ENCODE assay signal across 9 mouse cellular contexts in the genomic region with DNA sequence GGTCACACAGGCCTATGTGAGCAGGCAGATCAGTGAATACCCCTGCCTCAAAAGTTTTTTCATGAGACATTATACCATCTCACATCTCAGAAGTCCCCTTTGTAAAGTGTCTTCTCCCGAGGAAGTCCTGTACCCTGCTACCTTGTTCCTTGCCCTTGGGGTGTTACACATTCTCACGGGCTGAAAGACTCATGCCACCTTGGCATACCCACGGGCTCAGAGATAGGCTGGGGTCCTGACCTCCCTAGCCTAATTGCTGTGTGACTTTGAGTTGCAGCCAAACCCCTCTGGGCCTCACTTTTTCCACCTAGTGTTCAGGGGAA. TPM values are rescaled to one million over a fixed set of nuclear protein-coding genes. Genes with fewer than 3 reads are reported as not detected.
A peak's percentile ranks its signal among the peaks of the same experiment; 100 is the strongest.
DNase-seq lines count a peak whose midpoint lies in the region; ATAC-seq lines count a peak whose summit lies in the region.
"Had no signal": no experiment of that assay in that cellular context is flagged by ENCODE, and none has a peak within 500 bp of the region (broad histone marks: within the 10 kb centered on the region; RNA-seq: fewer than 3 reads in every experiment).

No protein-coding gene starts in this region.

- no peaks in the 10 kb centered on the region for H3K36me3 ChIP-seq in kidney, embryonic 14.5 days (ENCODE audit: control insufficient read depth, insufficient read depth, low read length)
- H3K36me3 ChIP-seq in hindbrain, embryonic 14.5 days (replicated peaks; ENCODE audit: control insufficient read depth, insufficient read depth): no peaks in the 10 kb centered on the region
- H3K36me3 ChIP-seq in midbrain, embryonic 13.5 days: no peaks in the 10 kb centered on the region

- 34% methylated on average over 3 of the region's 3 CpGs for whole genome bisulfite sequencing in kidney, embryonic 14.5 days
- WGBS in hindbrain, embryonic 14.5 days: 36% methylated on average over 3 of the region's 3 CpGs
- WGBS in midbrain, embryonic 13.5 days: 33% methylated on average over 3 of the region's 3 CpGs

- no peak for ATAC-seq in kidney, embryonic 14.5 days (ENCODE audit: low FRiP score, low TSS enrichment)
- no peak for ATAC-seq in hindbrain, embryonic 14.5 days (ENCODE audit: low FRiP score)
- peak; percentile 59 for ATAC-seq in midbrain, embryonic 13.5 days
- ATAC-seq in erythroid progenitor cell, adult 5-6 weeks (replicated peaks; ENCODE audit: low FRiP score, poor library complexity, severe bottlenecking): no peak

- peak overlapping the region; percentile 97 for H3K4me2 ChIP-seq in kidney, embryonic 14.5 days (replicated peaks; ENCODE audit: low read depth, low read length)
- H3K4me2 ChIP-seq in hindbrain, embryonic 14.5 days (replicated peaks): peak overlapping the region; percentile 85
- H3K4me2 ChIP-seq in midbrain, embryonic 13.5 days (replicated peaks): peak overlapping the region; percentile 83

- H3K4me1 ChIP-seq in kidney, embryonic 14.5 days (ENCODE audit: control insufficient read depth, insufficient read depth, low read length): no peaks in the 10 kb centered on the region
- peaks cover 3% of the 10 kb centered on the region; the same call in 1 of the 2 replicates for H3K4me1 ChIP-seq in brown adipose tissue, adult 24 weeks (ENCODE audit: control insufficient read depth, insufficient read depth, insufficient read length, low read length)
- peaks cover 7% of the 10 kb centered on the region for H3K4me1 ChIP-seq in hindbrain, embryonic 14.5 days (replicated peaks; ENCODE audit: control insufficient read depth, insufficient read depth, low read length)
- peaks cover 8% of the 10 kb centered on the region; the same call in 1 of the 2 replicates for H3K4me1 ChIP-seq in midbrain, embryonic 13.5 days (replicated peaks)

- no peaks in the 10 kb centered on the region for H3K27me3 ChIP-seq in kidney, embryonic 14.5 days (ENCODE audit: control insufficient read depth, insufficient read depth, low read length)
- no peaks in the 10 kb centered on the region for H3K27me3 ChIP-seq in hindbrain, embryonic 14.5 days (ENCODE audit: control insufficient read depth, insufficient read depth, low read length)
- H3K27me3 ChIP-seq in midbrain, embryonic 13.5 days: peaks cover 29% of the 10 kb centered on the region; the same call in 1 of the 2 replicates
- H3K27me3 ChIP-seq: Patski had no signal

- no peak for DNase-seq in kidney, postnatal 10 days
- no peak for DNase-seq in hindbrain, embryonic 14.5 days (ENCODE audit: low spot score)
- DNase-seq in layer of hippocampus, postnatal 10 days (ENCODE audit: low spot score in 2 of 2): no peak
- DNase-seq in left cerebral cortex, adult 9 months (ENCODE audit: low spot score in 2 of 2): no peak

- H3K9ac ChIP-seq in kidney, embryonic 14.5 days (ENCODE audit: low read depth, low read length): peak overlapping the region; percentile 76
- H3K9ac ChIP-seq in hindbrain, embryonic 14.5 days: peak overlapping the region; percentile 89
- peak overlapping the region; percentile 87 for H3K9ac ChIP-seq in midbrain, embryonic 13.5 days (replicated peaks)

- no peak overlapping the region for H3K27ac ChIP-seq in kidney, embryonic 14.5 days (ENCODE audit: low read depth, low read length)
- peak overlapping the region; percentile 25 for H3K27ac ChIP-seq in brown adipose tissue, adult 24 weeks (replicated peaks; ENCODE audit: low read depth, low read length)
- peak overlapping the region; percentile 62; the same call in 1 of the 2 replicates for H3K27ac ChIP-seq in hindbrain, embryonic 14.5 days
- no peak overlapping the region for H3K27ac ChIP-seq in midbrain, embryonic 13.5 days

- peak overlapping the region; percentile 60 for H3K4me3 ChIP-seq in kidney, embryonic 14.5 days (ENCODE audit: low read length)
- H3K4me3 ChIP-seq in brown adipose tissue, adult 24 weeks (ENCODE audit: insufficient read depth, low read depth, low read length): peak overlapping the region; percentile 47
- peak overlapping the region; percentile 67 for H3K4me3 ChIP-seq in hindbrain, embryonic 14.5 days (replicated peaks; ENCODE audit: low read length)
- H3K4me3 ChIP-seq in midbrain, embryonic 13.5 days (replicated peaks): peak overlapping the region; percentile 64

- H3K9me3 ChIP-seq in kidney, embryonic 14.5 days (ENCODE audit: control insufficient read depth, low read length): no peaks in the 10 kb centered on the region
- no peaks in the 10 kb centered on the region for H3K9me3 ChIP-seq in hindbrain, embryonic 14.5 days (ENCODE audit: control insufficient read depth, low read length)
- H3K9me3 ChIP-seq in midbrain, embryonic 13.5 days: no peaks in the 10 kb centered on the region

RNA-seq across cellular contexts. Expression of a gene that starts 0.5 kb away (rescaled TPM):
- polyA plus RNA-seq in kidney, embryonic 14.5 days (2014; fragmentation: Nextera tagmentation; extraction: Ambion mirVana): 4.5 and 5.0 TPM in 2 replicates
- polyA plus RNA-seq in brown adipose tissue, adult 24 weeks (2012; ENCODE audit: insufficient read depth, insufficient read length, missing spikeins): 20.8 and 136 TPM in 2 replicates
- polyA plus RNA-seq in hindbrain, embryonic 14.5 days (2014; fragmentation: Nextera tagmentation; extraction: Ambion mirVana): 5.0 and 5.1 TPM in 2 replicates
- polyA plus RNA-seq in midbrain, embryonic 13.5 days (2015; fragmentation: Nextera tagmentation; extraction: Ambion mirVana): 2.8 and 3.1 TPM in 2 replicates
- total RNA-seq in erythroid progenitor cell, adult 5-6 weeks (2015; ENCODE audit: low replicate concordance): 2.9 and 5.0 TPM in 2 replicates
- 1.0 and 9.4 TPM in 2 replicates for total RNA-seq in erythroid progenitor cell, adult 5-6 weeks (2017; ENCODE audit: low replicate concordance)
- 10 to 100 TPM; 28.4 to 33.9 TPM for total RNA-seq in layer of hippocampus, postnatal 10 days (2021)

RNA-seq across cellular contexts. Expression of a gene that starts 29.5 kb away (rescaled TPM):
- 5.0 and 5.7 TPM in 2 replicates for polyA plus RNA-seq in kidney, embryonic 14.5 days (2014; fragmentation: Nextera tagmentation; extraction: Ambion mirVana)
- 1.7 and 3.7 TPM in 2 replicates for polyA plus RNA-seq in brown adipose tissue, adult 24 weeks (2012; ENCODE audit: insufficient read depth, insufficient read length, missing spikeins)
- polyA plus RNA-seq in hindbrain, embryonic 14.5 days (2014; fragmentation: Nextera tagmentation; extraction: Ambion mirVana): 1.6 and 2.5 TPM in 2 replicates
- polyA plus RNA-seq in midbrain, embryonic 13.5 days (2015; fragmentation: Nextera tagmentation; extraction: Ambion mirVana): 1.7 and 2.4 TPM in 2 replicates
- total RNA-seq in erythroid progenitor cell, adult 5-6 weeks (2015; ENCODE audit: low replicate concordance): not detected in 2 replicates
- total RNA-seq in erythroid progenitor cell, adult 5-6 weeks (2017; ENCODE audit: low replicate concordance): not detected in 2 replicates
- total RNA-seq in layer of hippocampus, postnatal 10 days (2021): 10 to 100 TPM; 33.3 to 35.3 TPM

RNA-seq across cellular contexts. Expression of a gene that starts 30.5 kb away (rescaled TPM):
- polyA plus RNA-seq in kidney, embryonic 14.5 days (2014; fragmentation: Nextera tagmentation; extraction: Ambion mirVana): 71.8 and 76.5 TPM in 2 replicates
- polyA plus RNA-seq in brown adipose tissue, adult 24 weeks (2012; ENCODE audit: insufficient read depth, insufficient read length, missing spikeins): 34.8 and 38.0 TPM in 2 replicates
- polyA plus RNA-seq in hindbrain, embryonic 14.5 days (2014; fragmentation: Nextera tagmentation; extraction: Ambion mirVana): 65.4 and 66.3 TPM in 2 replicates
- polyA plus RNA-seq in midbrain, embryonic 13.5 days (2015; fragmentation: Nextera tagmentation; extraction: Ambion mirVana): 79.1 and 82.8 TPM in 2 replicates
- total RNA-seq in erythroid progenitor cell, adult 5-6 weeks (2015; ENCODE audit: low replicate concordance): 1.4 TPM in 1 of 2 replicates, not detected in the other
- total RNA-seq in erythroid progenitor cell, adult 5-6 weeks (2017; ENCODE audit: low replicate concordance): 5.8 and 11.4 TPM in 2 replicates
- total RNA-seq in layer of hippocampus, postnatal 10 days (2021): 10 to 100 TPM; 41.1 to 43.3 TPM

RNA-seq across cellular contexts. Expression of a gene that starts 39.5 kb away (rescaled TPM):
- 25.8 and 28.2 TPM in 2 replicates for polyA plus RNA-seq in kidney, embryonic 14.5 days (2014; fragmentation: Nextera tagmentation; extraction: Ambion mirVana)
- 0.91 TPM in 1 of 2 replicates, not detected in the other for polyA plus RNA-seq in brown adipose tissue, adult 24 weeks (2012; ENCODE audit: insufficient read depth, insufficient read length, missing spikeins)
- polyA plus RNA-seq in hindbrain, embryonic 14.5 days (2014; fragmentation: Nextera tagmentation; extraction: Ambion mirVana): 0.23 and 0.37 TPM in 2 replicates
- polyA plus RNA-seq in midbrain, embryonic 13.5 days (2015; fragmentation: Nextera tagmentation; extraction: Ambion mirVana): 0.26 and 0.46 TPM in 2 replicates
- not detected in 2 replicates for total RNA-seq in erythroid progenitor cell, adult 5-6 weeks (2015; ENCODE audit: low replicate concordance)
- total RNA-seq in erythroid progenitor cell, adult 5-6 weeks (2017; ENCODE audit: low replicate concordance): not detected in 2 replicates
- not detected for total RNA-seq in layer of hippocampus, postnatal 10 days (2021)
- polyA plus RNA-seq: Patski had no signal

Comparison
In these comparisons a context has a peak if more than half of its experiments do, and no peak if none do; other contexts are left out.
1. H3K27ac ChIP-seq: peak in brown adipose tissue, adult 24 weeks (single experiment) and hindbrain, embryonic 14.5 days (single experiment); none in kidney, embryonic 14.5 days (single experiment) and midbrain, embryonic 13.5 days (single experiment).
2. Peak in every context shown above with its lines, with median percentiles within 50 percentile points of each other: H3K4me2 ChIP-seq, H3K4me3 ChIP-seq and H3K9ac ChIP-seq.